Mouse (Mus musculus): ENCODE data around the gene Catsperz. TPM values are rescaled to one million over a fixed set of nuclear protein-coding genes. Genes with fewer than 3 reads are reported as not detected.
A peak's percentile ranks its signal among the peaks of the same experiment; 100 is the strongest.

Gene Catsperz
- polyA plus RNA-seq, 1 experiment: 0.28 TPM

GRCm38 (mm10) chr19:6971644-6972043, 46.5 kb upstream of the Catsperz start:
- peaks cover 27% of the 10 kb centered on the region for H3K79me2 ChIP-seq (ENCODE audit: control insufficient read depth, insufficient read depth)
- no peak for TF ChIP-seq SRF (IDR thresholded peaks at IDR 0.05; ENCODE audit: control insufficient read depth, insufficient read length, low read depth)
- no peak for TF ChIP-seq TCF3 (IDR thresholded peaks at IDR 0.05; ENCODE audit: insufficient read length, low read depth)
- TF ChIP-seq CEBPB (IDR thresholded peaks at IDR 0.05; ENCODE audit: insufficient read depth, poor library complexity, severe bottlenecking): no peak
- H3K36me3 ChIP-seq (ENCODE audit: control insufficient read depth, insufficient read depth): no peaks in the 10 kb centered on the region
- H3K27me3 ChIP-seq (ENCODE audit: control insufficient read depth, insufficient read depth, insufficient read length): no peaks in the 10 kb centered on the region
- no peak overlapping the region for H3ac ChIP-seq (ENCODE audit: control insufficient read depth, insufficient read length)
- H3K4me2 ChIP-seq (ENCODE audit: low read depth): peak overlapping the region; percentile 25
- no peak overlapping the region for H3K4me3 ChIP-seq

- no peak for TF ChIP-seq POLR2A (IDR thresholded peaks at IDR 0.05; ENCODE audit: insufficient read length, low read depth)
- no peak for TF ChIP-seq POLR2AphosphoS2 (IDR thresholded peaks at IDR 0.05; ENCODE audit: insufficient read length, low read depth)
- no peak for TF ChIP-seq TCF3 (IDR thresholded peaks at IDR 0.05; ENCODE audit: insufficient read length, low read depth)
- TF ChIP-seq MYOD1 (IDR thresholded peaks at IDR 0.05; ENCODE audit: control insufficient read depth in 1 of 3, insufficient read length in 2 of 3, low read depth in 2 of 3): no peak
- no peak for TF ChIP-seq SRF (IDR thresholded peaks at IDR 0.05; ENCODE audit: control insufficient read depth, insufficient read length, low read depth)
- no peak for TF ChIP-seq MAX (IDR thresholded peaks at IDR 0.05; ENCODE audit: low read depth)
- TF ChIP-seq CEBPB (IDR thresholded peaks at IDR 0.05; ENCODE audit: insufficient read depth, poor library complexity, severe bottlenecking): no peak
- TF ChIP-seq MYOG (IDR thresholded peaks at IDR 0.05; ENCODE audit: control insufficient read depth in 1 of 3, insufficient read depth in 1 of 3, insufficient read length in 2 of 3, low read depth in 2 of 3): no peak
- TF ChIP-seq REST (IDR thresholded peaks at IDR 0.05; ENCODE audit: insufficient read depth, insufficient read length): no peak
- H3K4me3 ChIP-seq: no peak overlapping the region
These were observed 45.4 kb upstream of the Catsperz start for GRCm38 (mm10) chr19:6970460-6971085.

GRCm38 (mm10) chr19:6969665-6970381, 44.6 kb upstream of the Catsperz start:
- Histone ChIP-seq H3ac (ENCODE audit: control insufficient read depth, insufficient read length) (peak overlapping the region; percentile 60), H3K4me2 (ENCODE audit: low read depth) (peak overlapping the region; percentile 90), H3K27me3 (ENCODE audit: control insufficient read depth, insufficient read depth, insufficient read length) (no peaks in the 10 kb centered on the region), H3K36me3 (ENCODE audit: control insufficient read depth, insufficient read depth) (no peaks in the 10 kb centered on the region), H3K79me2 (ENCODE audit: control insufficient read depth, insufficient read depth) (peaks cover 16% of the 10 kb centered on the region), H3K4me3 (peak overlapping the region; percentile 61)
- peak; percentile 83 for TF ChIP-seq POLR2AphosphoS2 (IDR thresholded peaks at IDR 0.05; ENCODE audit: insufficient read length, low read depth)
- TF ChIP-seq POLR2A (IDR thresholded peaks at IDR 0.05; ENCODE audit: insufficient read length, low read depth): peak; percentile 93
- TF ChIP-seq MYOG (IDR thresholded peaks at IDR 0.05; ENCODE audit: control insufficient read depth in 1 of 3, insufficient read depth in 1 of 3, insufficient read length in 2 of 3, low read depth in 2 of 3): no peak
- TF ChIP-seq TCF3 (IDR thresholded peaks at IDR 0.05; ENCODE audit: insufficient read length, low read depth): no peak

More at GRCm38 (mm10) chr19:6970460-6971085, 45.4 kb upstream of the Catsperz start:
- Histone ChIP-seq H3K27me3 (ENCODE audit: control insufficient read depth, insufficient read depth, insufficient read length) (no peaks in the 10 kb centered on the region), H3K4me2 (ENCODE audit: low read depth) (peak overlapping the region; percentile 12), H3K36me3 (ENCODE audit: control insufficient read depth, insufficient read depth) (no peaks in the 10 kb centered on the region), H3ac (ENCODE audit: control insufficient read depth, insufficient read length) (no peak overlapping the region), H3K79me2 (ENCODE audit: control insufficient read depth, insufficient read depth) (peaks cover 18% of the 10 kb centered on the region)

GRCm38 (mm10) chr19:6969291-6969664, 44.1 kb upstream of the Catsperz start:
- Histone ChIP-seq H3ac (ENCODE audit: control insufficient read depth, insufficient read length) (peak overlapping the region; percentile 60), H3K4me2 (ENCODE audit: low read depth) (peak overlapping the region; percentile 90), H3K36me3 (ENCODE audit: control insufficient read depth, insufficient read depth) (no peaks in the 10 kb centered on the region), H3K79me2 (ENCODE audit: control insufficient read depth, insufficient read depth) (peaks cover 16% of the 10 kb centered on the region), H3K27me3 (ENCODE audit: control insufficient read depth, insufficient read depth, insufficient read length) (no peaks in the 10 kb centered on the region), H3K4me3 (peak overlapping the region; percentile 61)
- no peak for TF ChIP-seq TCF3 (IDR thresholded peaks at IDR 0.05; ENCODE audit: insufficient read length, low read depth)
- no peak for TF ChIP-seq POLR2AphosphoS2 (IDR thresholded peaks at IDR 0.05; ENCODE audit: insufficient read length, low read depth)
- TF ChIP-seq USF1 (IDR thresholded peaks at IDR 0.05; ENCODE audit: low read depth): no peak
- no peak for TF ChIP-seq SRF (IDR thresholded peaks at IDR 0.05; ENCODE audit: control insufficient read depth, insufficient read length, low read depth)
- no peak for TF ChIP-seq REST (IDR thresholded peaks at IDR 0.05; ENCODE audit: insufficient read depth, insufficient read length)
- no peak for TF ChIP-seq TCF12 (IDR thresholded peaks at IDR 0.05; ENCODE audit: insufficient read depth, poor library complexity, severe bottlenecking)
- TF ChIP-seq E2F4 (IDR thresholded peaks at IDR 0.05; ENCODE audit: insufficient read depth): no peak
- no peak for TF ChIP-seq MAX (IDR thresholded peaks at IDR 0.05; ENCODE audit: low read depth)
- no peak for TF ChIP-seq MYOD1 (IDR thresholded peaks at IDR 0.05; ENCODE audit: control insufficient read depth in 1 of 3, insufficient read length in 2 of 3, low read depth in 2 of 3)
- TF ChIP-seq MYOG (IDR thresholded peaks at IDR 0.05; ENCODE audit: control insufficient read depth in 1 of 3, insufficient read depth in 1 of 3, insufficient read length in 2 of 3, low read depth in 2 of 3): no peak
- no peak for TF ChIP-seq CEBPB (IDR thresholded peaks at IDR 0.05; ENCODE audit: insufficient read depth, poor library complexity, severe bottlenecking)
- no peak for TF ChIP-seq POLR2A (IDR thresholded peaks at IDR 0.05; ENCODE audit: insufficient read length, low read depth)
